Mouse (Mus musculus) Muller cell, postnatal 12 days (primary cell): ENCODE results near the gene Frmd4b.
A peak's percentile ranks its signal among the peaks of the same experiment; 100 is the strongest.

Experiments used
- DNase-seq: peaks from one replicate; pipeline ENCODE4 v3.0.0-alpha.2; 2015; ENCODE audit errors: inconsistent ontology term

Gene Frmd4b

GRCm38 (mm10) chr6:97315311-97315710, 302.0 kb downstream of the Frmd4b start:
- no peak for DNase-seq

DNA sequence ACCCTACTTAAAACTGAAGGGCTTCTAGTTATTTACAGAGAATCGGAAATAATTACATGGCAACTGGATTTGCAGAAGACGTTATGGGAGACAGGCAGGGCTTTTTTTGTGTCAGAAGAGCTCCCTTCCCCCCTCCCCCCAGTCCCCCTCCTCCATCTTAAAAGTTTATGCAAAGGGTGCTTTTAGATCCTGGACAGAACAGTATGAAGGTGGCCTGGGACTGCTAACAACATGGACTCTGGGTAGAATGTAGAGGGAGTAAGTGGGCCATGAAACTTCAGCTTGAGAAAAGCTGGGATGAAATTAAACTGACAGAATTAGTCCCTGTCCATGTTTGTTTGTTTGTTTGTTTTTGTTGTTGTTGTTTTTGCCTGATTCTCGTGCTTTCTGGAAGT, 304.8 kb downstream of the Frmd4b start:
- no peak for DNase-seq

DNA sequence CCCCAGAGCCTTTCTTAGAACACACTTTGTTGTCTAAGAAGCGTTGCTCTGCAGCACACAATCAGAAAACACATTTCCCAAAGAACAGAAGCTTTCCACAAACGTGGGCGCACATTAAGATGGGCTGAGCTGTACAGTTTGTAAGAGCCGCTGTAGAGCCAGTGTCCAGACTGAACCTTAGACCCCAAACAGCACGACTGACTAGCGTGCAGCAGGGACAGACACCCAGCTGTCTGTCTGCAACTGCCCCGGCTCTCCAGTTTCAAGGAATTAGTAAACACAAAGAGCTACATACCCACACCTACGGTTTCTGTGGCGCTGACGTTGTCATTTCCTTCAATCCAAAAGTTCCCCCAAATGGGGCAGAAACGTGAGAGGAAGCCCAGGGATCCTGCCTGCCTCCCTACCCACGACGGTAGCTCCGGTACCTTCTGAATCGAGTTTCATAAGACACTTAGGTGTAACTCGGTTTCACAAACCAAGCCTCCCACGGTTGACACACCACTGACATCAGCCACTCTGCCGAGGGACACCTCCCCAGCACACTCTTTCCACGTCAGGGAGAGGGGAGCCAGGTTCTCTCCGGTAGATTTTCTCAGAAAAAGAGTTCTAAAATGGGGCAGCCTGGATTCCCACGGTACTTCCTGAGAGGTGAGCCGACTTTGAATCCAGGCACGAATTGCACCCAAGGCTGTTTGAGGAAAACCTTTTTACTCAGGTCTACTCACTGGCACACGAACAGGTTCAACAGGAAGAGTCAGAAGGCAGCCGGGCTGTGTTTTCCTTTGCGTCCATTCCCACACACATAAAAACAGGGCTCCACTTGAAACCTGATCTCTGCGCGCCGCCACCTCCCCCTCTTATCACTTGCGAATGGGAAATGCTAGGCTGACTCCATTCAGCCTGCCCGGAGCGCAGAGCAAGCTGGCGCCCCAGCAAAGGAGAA, 305.5 kb downstream of the Frmd4b start:
- peak; percentile 62 for DNase-seq

GRCm38 (mm10) chr6:97310901-97311331, 306.4 kb downstream of the Frmd4b start:
- DNase-seq = peak; percentile 52

- DNase-seq = no peak
These were observed 308.2 kb downstream of the Frmd4b start for GRCm38 (mm10) chr6:97309161-97309560.

GRCm38 (mm10) chr6:97308562-97308961, 308.8 kb downstream of the Frmd4b start:
- no peak for DNase-seq

DNA sequence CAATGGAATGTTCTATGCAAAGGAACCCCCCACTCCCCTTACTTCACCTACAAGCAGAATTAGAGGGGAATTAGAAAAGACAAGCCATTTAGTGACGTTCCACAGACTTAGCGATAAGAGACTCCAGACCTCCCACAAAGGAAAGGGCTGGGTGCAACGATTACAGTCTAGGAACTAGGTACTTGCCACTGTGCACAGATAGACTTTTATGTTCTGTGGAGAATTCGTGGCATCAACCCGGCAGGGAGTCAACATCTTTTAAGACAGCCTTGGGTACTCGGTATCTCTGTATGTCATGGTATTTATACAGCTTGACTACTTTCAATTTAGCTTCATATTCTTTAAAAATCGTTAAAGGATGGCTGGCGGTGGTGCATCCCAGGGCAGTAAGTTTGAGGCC, 310.1 kb downstream of the Frmd4b start:
- no peak for DNase-seq

- no peak for DNase-seq
These were observed 311.0 kb downstream of the Frmd4b start for GRCm38 (mm10) chr6:97306351-97306750.

DNA sequence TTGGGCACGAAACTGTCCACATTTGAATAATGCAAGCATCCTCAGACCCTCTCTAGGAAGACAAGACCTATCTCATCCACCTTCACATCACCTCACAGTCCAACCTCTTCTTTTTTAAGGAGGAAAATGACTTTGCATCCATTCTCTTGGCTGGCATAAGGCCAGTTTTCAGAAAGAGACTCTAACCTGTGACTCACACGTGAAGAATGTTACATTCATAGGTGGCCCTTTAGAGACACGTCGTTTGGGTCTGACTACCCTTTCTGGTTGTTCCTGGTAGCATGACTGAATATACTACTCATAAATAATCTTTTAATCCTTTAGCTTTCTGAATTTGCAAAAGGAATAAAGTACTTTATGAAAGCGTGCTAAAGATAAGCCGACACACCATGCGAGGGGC, 311.9 kb downstream of the Frmd4b start:
- DNase-seq = peak; percentile 72

- no peak for DNase-seq
These were observed 312.3 kb downstream of the Frmd4b start for GRCm38 (mm10) chr6:97305010-97305409.

DNA sequence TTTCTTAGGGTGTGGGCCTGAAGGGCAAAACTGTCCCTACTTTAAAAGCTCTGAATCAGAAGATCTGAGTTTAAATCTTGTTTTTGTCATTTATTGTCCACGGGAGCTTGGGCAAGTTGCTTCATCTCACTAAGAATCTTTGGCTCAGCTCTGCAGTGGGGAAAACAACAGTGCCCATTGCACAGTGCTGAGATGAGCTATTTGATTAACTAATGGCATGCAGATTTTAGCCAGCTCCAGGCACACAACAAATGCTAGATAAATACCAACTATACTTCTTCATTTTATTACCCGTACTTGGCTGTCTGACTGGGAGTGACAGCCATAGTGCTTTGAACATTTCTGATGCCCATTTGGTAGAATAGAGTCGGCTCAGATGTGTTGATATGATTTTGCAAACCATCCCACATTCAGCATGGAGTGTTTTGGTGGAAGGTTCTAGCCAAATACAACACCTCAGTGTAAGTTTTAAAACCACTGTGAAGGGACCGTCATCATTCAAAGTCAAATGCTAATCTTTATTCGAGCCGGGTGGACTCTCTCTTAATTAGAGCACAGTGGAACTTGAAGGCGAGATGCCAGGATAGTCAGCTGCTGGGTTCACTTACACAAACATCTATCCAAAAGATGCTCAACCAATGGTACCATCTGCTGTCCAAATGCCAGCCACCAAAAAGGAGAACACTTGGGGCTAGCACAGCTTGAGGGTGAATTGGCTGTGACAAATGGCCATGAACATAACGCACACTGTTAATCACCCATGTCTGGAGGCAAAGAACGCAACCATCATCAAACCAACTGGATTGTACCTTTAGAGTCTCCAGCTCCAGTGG, 313.8 kb downstream of the Frmd4b start:
- DNase-seq = peak; percentile 72

- DNase-seq = no peak
These were observed 315.0 kb downstream of the Frmd4b start for GRCm38 (mm10) chr6:97302303-97302702.

GRCm38 (mm10) chr6:97300659-97301058, 316.7 kb downstream of the Frmd4b start:
- DNase-seq = no peak

DNA sequence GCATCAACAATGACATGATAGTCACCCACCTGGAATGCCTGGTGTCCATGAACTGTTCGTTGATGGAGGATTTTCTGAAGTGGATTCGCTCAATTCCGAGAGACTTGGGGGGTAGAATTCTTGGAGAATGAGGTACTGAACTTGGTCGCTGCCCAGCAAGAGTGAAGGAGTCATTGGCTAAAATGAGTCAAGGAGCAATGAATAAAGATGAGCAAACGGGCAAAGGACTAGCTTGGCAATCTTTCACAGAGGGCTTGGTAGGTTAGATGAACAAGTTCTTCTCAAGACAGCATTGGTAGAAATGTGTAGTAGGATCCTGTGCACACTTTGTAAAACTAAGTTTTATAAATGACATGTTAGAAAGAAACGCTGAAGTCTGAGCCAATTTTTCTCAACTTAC, 317.2 kb downstream of the Frmd4b start:
- DNase-seq = no peak

- DNase-seq = no peak
These were observed 320.2 kb downstream of the Frmd4b start for GRCm38 (mm10) chr6:97297151-97297550.

- DNase-seq = no peak
These were observed 321.3 kb downstream of the Frmd4b start for GRCm38 (mm10) chr6:97295866-97296527.

DNA sequence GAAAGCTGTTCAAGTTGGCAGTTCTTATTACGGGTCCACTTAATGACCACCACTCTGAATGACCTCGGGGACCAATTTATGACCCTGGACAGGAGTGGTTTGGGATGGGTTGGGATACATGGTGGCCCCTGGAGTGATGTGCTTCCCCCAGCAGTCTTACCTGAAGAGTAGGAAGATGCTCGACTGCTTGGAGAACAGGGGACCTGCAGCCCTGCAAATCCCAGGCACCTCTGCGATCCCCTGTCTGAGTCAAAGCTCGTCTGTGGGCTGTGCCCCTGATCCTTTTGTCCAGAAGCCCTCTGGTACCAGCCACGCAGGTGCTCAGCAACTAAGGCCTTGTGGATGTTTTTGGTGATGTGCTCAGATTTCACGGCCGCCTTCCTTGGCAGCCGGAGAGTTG, 321.9 kb downstream of the Frmd4b start:
- no peak for DNase-seq

DNA sequence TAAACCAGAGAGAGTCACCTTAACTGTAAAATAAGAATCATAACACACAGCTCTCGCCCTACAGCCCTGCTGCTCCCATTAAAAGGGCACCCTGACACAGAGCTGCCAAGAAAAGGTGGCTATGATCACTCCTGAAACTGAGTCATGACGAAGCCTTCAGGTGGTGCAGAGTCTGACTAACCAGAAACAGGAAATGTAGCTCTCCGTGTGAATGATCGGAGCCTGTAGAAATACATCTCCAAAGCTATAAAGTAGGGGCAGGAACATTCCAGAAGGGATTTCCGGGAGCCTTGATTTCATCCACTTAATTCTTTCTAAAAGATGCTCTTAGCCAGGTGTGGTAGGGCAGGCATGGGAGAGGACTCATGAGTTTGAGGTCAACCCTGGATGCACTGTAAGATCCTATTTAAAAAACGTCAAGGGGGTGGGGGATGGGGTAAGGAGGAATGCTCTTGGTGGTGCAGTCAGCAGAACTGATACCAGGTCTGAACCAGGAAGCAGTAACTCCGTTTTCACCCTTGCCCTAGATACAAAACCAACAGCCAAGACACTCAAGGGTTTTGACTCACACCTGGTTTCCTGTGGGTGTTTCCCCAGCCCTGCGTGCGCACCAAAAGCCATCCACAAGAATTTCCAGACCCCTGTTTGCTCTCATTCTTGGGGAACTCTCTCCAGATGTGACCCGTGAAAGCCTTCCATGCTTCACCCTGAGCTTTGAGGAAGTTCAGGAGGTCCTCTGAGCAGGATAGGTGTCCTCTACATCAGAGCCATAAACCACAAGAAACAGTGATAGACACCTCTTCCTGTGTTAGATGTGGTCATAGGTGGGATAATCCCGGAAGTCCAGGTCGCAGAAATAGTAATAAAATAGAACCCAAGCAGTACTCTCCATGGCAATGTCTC, 323.4 kb downstream of the Frmd4b start:
- DNase-seq = no peak

DNA sequence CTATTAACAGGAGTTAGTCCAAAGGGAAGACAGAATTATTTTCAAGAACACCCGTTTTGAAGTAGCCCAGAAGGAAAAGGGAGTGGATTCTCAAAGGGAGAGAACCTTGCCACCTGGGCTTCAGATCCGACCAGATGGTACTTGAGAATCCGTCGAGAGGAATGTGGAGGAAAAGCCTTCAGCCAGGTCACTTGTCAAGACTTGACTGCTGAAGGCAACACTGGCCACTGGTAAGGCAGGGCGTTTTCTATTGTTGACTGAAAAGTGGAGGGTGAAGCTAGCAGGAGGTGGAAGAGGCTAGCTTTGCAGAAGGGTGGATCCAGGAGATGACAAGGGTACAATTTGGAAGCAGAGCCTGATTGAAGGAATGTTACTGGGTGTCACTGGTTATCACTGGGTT, 324.4 kb downstream of the Frmd4b start:
- DNase-seq = no peak

- no peak for DNase-seq
These were observed 325.2 kb downstream of the Frmd4b start for GRCm38 (mm10) chr6:97292096-97292495.
